Mouse (Mus musculus) liver, embryonic 16.5 days (tissue): ENCODE measurements around the gene Hivep3. TPM values are rescaled to one million over a fixed set of nuclear protein-coding genes. Genes with fewer than 3 reads are reported as not detected.
A peak's percentile ranks its signal among the peaks of the same experiment; 100 is the strongest.

Source experiments
- ATAC-seq: fragments of 200-750 bp; cut with Nextera tagmentation; 2 replicates; pipeline ENCODE4 v1.8.0; 2017; ENCODE audit warnings: low read depth, mild to moderate bottlenecking, moderate number of reproducible peaks, moderate library complexity
- H3K27ac ChIP-seq: fragments of 300-500 bp; sonication (generic); 2 replicates; pipeline ENCODE4 v1.5.1; 2014; ENCODE audit warnings: mild to moderate bottlenecking, low read length
- H3K27me3 ChIP-seq: fragments of 300-500 bp; sonication (generic); 2 replicates; pipeline ENCODE4 v1.6.1; 2014; ENCODE audit warnings: low read depth, low read length, mixed read lengths; ENCODE audit not compliant: control insufficient read depth, insufficient read depth
- H3K36me3 ChIP-seq: fragments of 300-500 bp; sonication (generic); 2 replicates; pipeline ENCODE4 v1.6.1; 2014; ENCODE audit warnings: mild to moderate bottlenecking; ENCODE audit not compliant: control insufficient read depth, insufficient read depth
- H3K4me1 ChIP-seq: fragments of 300-500 bp; sonication (generic); 2 replicates; pipeline ENCODE4 v1.6.1; 2014; ENCODE audit warnings: low read depth, low read length, mixed read lengths; ENCODE audit not compliant: control insufficient read depth
- H3K4me2 ChIP-seq: fragments of 300-500 bp; sonication (generic); 2 replicates; pipeline ENCODE4 v1.6.1; 2014; ENCODE audit warnings: low read depth, low read length, mixed read lengths
- H3K4me3 ChIP-seq: fragments of 300-500 bp; sonication (generic); 2 replicates; pipeline ENCODE4 v1.5.1; 2014; ENCODE audit warnings: low read depth, mild to moderate bottlenecking, low read length
- H3K9ac ChIP-seq: fragments of 300-500 bp; sonication (generic); 2 replicates; pipeline ENCODE4 v1.6.1; 2014; ENCODE audit warnings: low read depth, low read length
- H3K9me3 ChIP-seq: fragments of 300-500 bp; sonication (generic); replicated peaks from 2 replicates; pipeline ENCODE4 v1.6.1; 2016; ENCODE audit warnings: low read length; ENCODE audit not compliant: control insufficient read depth
- WGBS: fragments of 180-500 bp; shearing (Covaris S2); extraction: QIAGEN DNeasy Blood & Tissue Kit; methylation state at CpG from one replicate; pipeline ENCODE4 v1.1.7; 2014; ENCODE audit not compliant: insufficient replicate concordance; 5-methylcytosine and 5-hydroxymethylcytosine counted together
- polyA plus RNA-seq: library from polyadenylated mRNA; unstranded; fragments of >200 nt; fragmentation: Nextera tagmentation; extraction: Ambion mirVana; gene quantifications from 2 replicates; pipeline ENCODE4 v1.2.1, GENCODE M21; 2015

The Hivep3 gene
- polyA plus RNA-seq, 1 experiment from 2014 or later, result 2.1 TPM

DNA sequence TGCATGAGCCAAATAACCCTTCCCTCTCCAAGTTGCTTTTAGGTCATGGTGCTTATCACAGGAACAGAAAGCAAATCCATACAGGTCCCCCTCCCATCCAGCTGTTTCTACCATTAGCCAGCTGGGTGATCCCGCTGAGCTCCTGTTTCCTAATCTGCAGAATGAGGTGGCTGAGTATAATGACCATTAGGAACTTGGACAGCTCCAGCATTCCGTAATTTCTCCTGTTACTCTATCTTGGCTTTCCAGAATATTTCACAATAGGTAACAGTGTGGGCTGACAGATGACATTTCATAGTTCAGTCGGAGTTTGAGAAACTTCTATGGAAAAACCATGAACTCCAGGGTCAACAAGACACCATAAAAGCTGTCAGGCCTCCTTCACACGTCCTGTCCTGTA, 148.8 kb downstream of the Hivep3 start:
- Histone ChIP-seq H3K4me2 (no peak overlapping the region), H3K9ac (no peak overlapping the region), H3K9me3 (no peaks in the 10 kb centered on the region), H3K36me3 (no peaks in the 10 kb centered on the region), H3K27me3 (no peaks in the 10 kb centered on the region), H3K4me1 (no peaks in the 10 kb centered on the region), H3K4me3 (no peak overlapping the region), H3K27ac (no peak overlapping the region)
- ATAC-seq, result no peak
- WGBS, result 33% methylated on average over 4 of the region's 4 CpGs

DNA sequence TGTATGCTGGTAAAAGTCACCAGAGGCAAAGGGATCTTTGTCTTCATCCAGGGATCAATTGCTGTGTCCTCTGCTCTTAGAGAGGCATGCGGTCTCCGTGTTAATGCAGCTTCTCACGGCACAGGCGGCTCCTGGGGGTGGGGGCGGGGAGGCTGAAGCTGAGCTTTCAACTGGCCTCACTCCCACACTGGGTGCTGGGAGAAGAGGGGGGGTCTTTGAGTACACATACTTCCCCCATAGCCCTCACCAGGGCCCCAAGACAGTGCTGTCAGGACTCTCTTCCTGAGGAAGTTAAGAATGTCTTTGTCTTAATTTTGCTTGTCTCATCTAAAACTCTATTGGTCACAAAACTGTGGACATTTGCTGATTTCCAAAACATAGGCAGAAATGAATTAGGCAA, 149.2 kb downstream of the Hivep3 start:
- 34% methylated on average over 5 of the region's 5 CpGs for WGBS
- no peak overlapping the region for H3K27ac ChIP-seq
- H3K27me3 ChIP-seq, result no peaks in the 10 kb centered on the region
- H3K4me3 ChIP-seq, result no peak overlapping the region
- peak; percentile 54 for ATAC-seq
- H3K4me2 ChIP-seq, result no peak overlapping the region
- H3K9me3 ChIP-seq, result no peaks in the 10 kb centered on the region
- H3K4me1 ChIP-seq, result no peaks in the 10 kb centered on the region
- H3K9ac ChIP-seq, result no peak overlapping the region
- H3K36me3 ChIP-seq, result no peaks in the 10 kb centered on the region

DNA sequence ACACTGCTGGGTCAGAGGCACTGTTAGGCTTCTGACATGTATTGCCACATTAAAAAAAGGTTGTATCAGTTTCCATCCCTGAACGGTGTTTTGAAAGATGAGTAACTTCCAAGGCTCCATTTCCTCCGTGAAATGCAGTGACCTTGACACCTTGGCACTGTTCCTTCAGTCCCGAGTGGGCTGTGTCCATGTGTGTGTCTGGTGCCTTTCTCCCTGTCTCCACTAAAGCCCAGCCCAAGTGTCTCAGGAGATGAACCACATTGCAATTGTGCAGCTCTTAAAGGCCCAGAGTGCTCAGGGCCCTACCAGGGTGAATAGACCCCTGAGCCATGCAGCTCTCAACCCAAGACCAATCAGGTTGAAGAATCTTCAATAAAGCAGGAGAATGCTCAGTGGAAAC, 153.0 kb downstream of the Hivep3 start:
- no peak overlapping the region for H3K27ac ChIP-seq
- H3K4me1 ChIP-seq, result no peaks in the 10 kb centered on the region
- H3K4me2 ChIP-seq, result no peak overlapping the region
- no peak overlapping the region for H3K9ac ChIP-seq
- H3K36me3 ChIP-seq, result no peaks in the 10 kb centered on the region
- H3K4me3 ChIP-seq, result no peak overlapping the region
- no peak for ATAC-seq
- WGBS, result 54% methylated on average over 3 of the region's 3 CpGs
- H3K27me3 ChIP-seq, result no peaks in the 10 kb centered on the region
- H3K9me3 ChIP-seq, result no peaks in the 10 kb centered on the region

DNA sequence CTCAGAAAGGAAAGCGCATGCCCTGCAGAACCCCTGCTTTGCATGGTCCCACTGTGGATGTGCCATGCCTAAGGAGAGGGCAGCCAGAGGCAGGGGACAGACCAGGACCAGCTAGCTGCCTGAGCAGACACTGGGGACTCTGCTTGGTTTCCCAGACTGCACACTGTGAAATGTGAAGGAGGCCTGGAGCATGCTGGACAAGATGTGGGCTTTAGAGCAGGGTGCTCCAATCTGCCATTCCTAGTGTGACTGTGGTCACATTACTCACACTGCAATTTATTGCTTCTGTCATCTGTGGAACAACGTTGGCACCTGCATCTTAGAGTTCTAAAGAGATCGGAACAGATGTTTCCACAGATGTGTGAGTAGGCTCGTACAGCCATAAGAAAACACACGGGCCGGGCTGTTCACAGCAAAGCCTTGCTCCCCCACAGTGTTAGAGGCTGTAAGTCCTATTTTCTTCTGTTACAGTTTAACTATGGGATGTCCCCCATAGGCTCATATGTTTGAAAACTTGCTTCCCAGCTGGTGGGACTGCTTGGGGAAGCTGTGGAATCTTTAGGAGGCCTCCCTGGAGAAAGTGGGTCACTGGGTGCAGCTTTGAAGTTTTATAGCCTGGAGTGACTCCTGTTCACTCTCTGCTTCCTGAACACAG, 154.1 kb downstream of the Hivep3 start:
- Histone ChIP-seq H3K27me3 (no peaks in the 10 kb centered on the region), H3K4me1 (no peaks in the 10 kb centered on the region), H3K4me3 (no peak overlapping the region), H3K9ac (no peak overlapping the region), H3K9me3 (no peaks in the 10 kb centered on the region), H3K27ac (no peak overlapping the region), H3K36me3 (no peaks in the 10 kb centered on the region), H3K4me2 (no peak overlapping the region)
- WGBS, result 59% methylated on average over 6 of the region's 6 CpGs
- ATAC-seq, result no peak

DNA sequence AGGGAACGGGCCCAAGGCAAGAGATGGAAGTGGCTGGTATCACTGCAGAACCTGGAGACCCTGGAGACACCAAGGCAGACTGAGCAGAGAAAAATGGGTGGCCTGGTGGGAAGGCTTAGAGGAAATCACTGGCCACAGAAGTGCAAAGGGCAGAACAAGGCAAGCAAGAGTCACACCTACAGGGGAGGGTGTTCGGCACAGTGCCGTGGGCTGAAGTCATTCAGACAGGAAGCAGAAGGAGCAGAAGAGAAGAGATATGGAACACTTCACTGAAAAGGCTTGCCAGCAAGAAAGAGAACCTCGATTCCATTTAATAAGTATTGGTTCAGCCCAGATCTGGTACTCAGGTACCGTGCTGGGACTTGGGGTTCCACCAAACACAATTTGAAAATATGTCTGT, 156.2 kb downstream of the Hivep3 start:
- Histone ChIP-seq H3K9me3 (no peaks in the 10 kb centered on the region), H3K27ac (no peak overlapping the region), H3K4me2 (no peak overlapping the region), H3K9ac (no peak overlapping the region), H3K4me3 (no peak overlapping the region), H3K27me3 (no peaks in the 10 kb centered on the region), H3K36me3 (no peaks in the 10 kb centered on the region), H3K4me1 (peaks cover 5% of the 10 kb centered on the region)
- WGBS, result 18% methylated on average over 5 of the region's 5 CpGs
- ATAC-seq, result no peak

DNA sequence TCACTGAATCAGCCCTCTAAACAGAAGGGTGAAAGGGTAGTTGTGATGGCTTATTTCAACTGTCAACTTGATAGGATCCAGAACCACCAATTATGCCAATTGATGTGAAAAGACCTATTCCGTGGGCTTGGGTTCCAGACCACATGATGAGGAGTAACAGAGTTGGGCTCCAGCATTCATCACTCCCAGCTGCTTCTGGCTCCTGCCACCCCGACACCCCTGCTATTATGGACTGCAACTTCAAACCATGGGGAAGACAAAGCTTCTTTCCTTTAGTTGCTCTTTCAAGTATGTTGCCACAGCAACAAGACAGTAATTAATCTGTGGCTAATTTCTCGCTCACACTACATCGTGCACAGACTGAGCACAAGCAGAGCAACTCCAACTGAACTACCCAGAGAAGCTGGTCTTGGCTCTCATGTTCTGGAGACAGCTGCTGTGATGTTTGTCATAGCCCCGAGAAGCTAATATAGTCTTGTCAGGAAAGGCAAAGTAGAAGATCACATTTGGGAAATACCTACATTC, 159.7 kb downstream of the Hivep3 start:
- WGBS, result 72% methylated on average over 5 of the region's 5 CpGs
- H3K4me2 ChIP-seq, result no peak overlapping the region
- ATAC-seq, result no peak
- no peaks in the 10 kb centered on the region for H3K36me3 ChIP-seq
- no peaks in the 10 kb centered on the region for H3K27me3 ChIP-seq
- peaks cover 15% of the 10 kb centered on the region for H3K4me1 ChIP-seq
- no peak overlapping the region for H3K4me3 ChIP-seq
- H3K9ac ChIP-seq, result no peak overlapping the region
- no peak overlapping the region for H3K27ac ChIP-seq
- H3K9me3 ChIP-seq, result no peaks in the 10 kb centered on the region

DNA sequence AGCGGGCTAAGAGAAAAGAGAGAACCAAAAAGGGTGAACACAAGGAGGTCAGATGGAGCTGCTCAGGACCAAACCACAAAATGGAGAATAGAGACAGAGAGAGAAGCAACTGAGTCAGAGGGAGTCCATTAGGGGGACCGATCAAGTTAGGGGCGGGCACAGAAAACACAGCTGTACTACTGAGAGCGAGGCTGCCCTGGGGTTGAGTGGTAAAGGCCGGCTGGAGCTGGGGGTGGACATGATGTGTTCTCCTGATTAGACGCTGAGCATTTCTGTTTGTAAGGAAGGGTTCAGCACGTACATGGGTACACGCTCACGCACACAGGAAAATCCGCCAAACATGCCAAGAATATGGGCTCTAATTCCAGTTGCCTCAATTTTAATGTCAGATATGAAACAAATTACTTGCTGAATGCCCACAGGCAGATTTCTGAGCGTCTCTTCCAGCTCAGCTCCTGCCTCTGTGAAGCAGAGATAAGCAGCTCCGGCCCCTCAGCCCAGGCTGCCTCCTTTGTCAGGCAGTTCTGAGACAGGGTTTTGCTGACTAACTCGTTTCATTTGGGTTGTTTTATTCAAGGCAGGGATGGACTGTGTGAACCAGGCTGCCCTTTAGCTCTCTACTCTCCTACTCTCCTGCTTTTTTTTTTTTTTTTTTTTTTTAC, 161.3 kb downstream of the Hivep3 start:
- WGBS, result 16% methylated on average over 13 of the region's 13 CpGs
- Histone ChIP-seq H3K9ac (peak overlapping the region; percentile 28), H3K4me2 (peak overlapping the region; percentile 64), H3K27ac (peak overlapping the region; percentile 91), H3K9me3 (no peaks in the 10 kb centered on the region), H3K4me3 (peak overlapping the region; percentile 16), H3K4me1 (peaks cover 15% of the 10 kb centered on the region), H3K27me3 (no peaks in the 10 kb centered on the region), H3K36me3 (no peaks in the 10 kb centered on the region)
- peak; percentile 95 for ATAC-seq

DNA sequence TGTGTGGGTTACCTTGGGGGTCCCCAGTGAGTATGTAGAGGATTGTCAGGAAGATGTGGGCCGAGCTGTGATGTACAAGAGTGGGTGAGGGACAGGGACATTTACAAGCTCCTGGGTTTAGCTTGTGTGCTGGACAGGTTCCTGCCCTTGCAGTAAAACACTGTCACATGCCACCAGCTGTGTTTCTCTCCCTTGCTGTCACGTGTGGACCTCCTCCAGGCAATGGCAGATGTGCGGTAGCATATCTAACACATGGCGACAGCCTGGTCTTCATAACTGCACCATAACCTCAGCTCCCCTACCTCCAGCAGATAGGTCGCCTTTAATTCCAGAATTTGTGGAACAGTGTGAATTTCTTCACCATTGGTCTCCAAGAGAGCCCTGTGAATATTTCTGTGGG, 161.9 kb downstream of the Hivep3 start:
- Histone ChIP-seq H3K4me2 (peak overlapping the region; percentile 64), H3K36me3 (no peaks in the 10 kb centered on the region), H3K9me3 (no peaks in the 10 kb centered on the region), H3K27me3 (no peaks in the 10 kb centered on the region), H3K4me3 (peak overlapping the region; percentile 16; the same call in 1 of the 2 replicates), H3K4me1 (peaks cover 15% of the 10 kb centered on the region), H3K27ac (peak overlapping the region; percentile 91), H3K9ac (peak overlapping the region; percentile 28; the same call in 1 of the 2 replicates)
- 45% methylated on average over 5 of the region's 5 CpGs for WGBS
- ATAC-seq, result peak; percentile 56

DNA sequence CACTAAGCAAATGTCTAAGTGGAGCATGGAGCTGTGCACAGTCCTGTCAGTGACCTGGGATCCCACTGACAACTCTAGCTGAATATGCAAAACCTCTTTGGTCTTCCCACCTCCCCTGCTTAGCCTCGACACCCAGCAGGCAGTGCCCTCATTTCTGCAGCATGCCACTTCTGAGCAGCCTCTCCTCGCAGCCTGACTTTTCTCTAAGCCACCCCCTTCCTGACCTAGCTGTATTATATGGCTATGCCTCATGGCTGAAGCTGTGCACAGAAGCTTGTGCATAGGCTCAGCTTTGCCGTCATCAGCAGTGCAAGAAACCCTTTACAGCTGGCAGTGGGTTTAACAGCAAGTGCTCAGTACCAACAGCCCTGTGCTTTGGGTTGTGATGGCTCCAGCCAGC, 163.0 kb downstream of the Hivep3 start:
- Histone ChIP-seq H3K9ac (no peak overlapping the region), H3K4me2 (no peak overlapping the region), H3K4me1 (peaks cover 15% of the 10 kb centered on the region), H3K4me3 (no peak overlapping the region), H3K27me3 (no peaks in the 10 kb centered on the region), H3K36me3 (no peaks in the 10 kb centered on the region), H3K27ac (no peak overlapping the region), H3K9me3 (no peaks in the 10 kb centered on the region)
- WGBS, result 67% methylated on average over 3 of the region's 3 CpGs
- ATAC-seq, result no peak
